Mouse (Mus musculus): Measurements from ENCODE around the gene Naa10. TPM values are rescaled to one million over a fixed set of nuclear protein-coding genes. Genes with fewer than 3 reads are reported as not detected.

Gene Naa10
- polyA plus RNA-seq, 1 experiment: 174 TPM

- TF ChIP-seq FLI1 (IDR thresholded peaks at IDR 0.05; ENCODE audit: low read length) (no peak), GATA1 (IDR thresholded peaks at IDR 0.05; ENCODE audit: borderline replicate concordance, low read length) (no peak)
- peaks cover 19% of the 10 kb centered on the region for H3K27me3 ChIP-seq (replicated peaks)
- no peak overlapping the region for H3K4me3 ChIP-seq (replicated peaks)
- H3K4me1 ChIP-seq: peaks cover 51% of the 10 kb centered on the region
- H3K9me3 ChIP-seq: peaks cover 11% of the 10 kb centered on the region; the same call in 1 of the 2 replicates
- peaks cover 33% of the 10 kb centered on the region for H3K36me3 ChIP-seq (replicated peaks; ENCODE audit: low read length)
Observed at GRCm38 (mm10) chrX:73918631-73919030, 3.1 kb downstream of the Naa10 start.

GRCm38 (mm10) chrX:73916945-73917344 is 4.8 kb downstream of the Naa10 start:
- TF ChIP-seq GATA1 (IDR thresholded peaks at IDR 0.05; ENCODE audit: borderline replicate concordance, low read length) (no peak), FLI1 (IDR thresholded peaks at IDR 0.05; ENCODE audit: low read length) (no peak)
- peaks cover 8% of the 10 kb centered on the region; the same call in 1 of the 2 replicates for H3K9me3 ChIP-seq
- H3K4me1 ChIP-seq: peaks cover 65% of the 10 kb centered on the region

GRCm38 (mm10) chrX:73914827-73915703 is 6.7 kb downstream of the Naa10 start:
- TF ChIP-seq FLI1 (IDR thresholded peaks at IDR 0.05; ENCODE audit: low read length): no peak
- TF ChIP-seq GATA1 (IDR thresholded peaks at IDR 0.05; ENCODE audit: borderline replicate concordance, low read length): no peak
- Histone ChIP-seq H3K9me3 (no peaks in the 10 kb centered on the region), H3K36me3 (replicated peaks; ENCODE audit: low read length) (peaks cover 33% of the 10 kb centered on the region), H3K4me1 (peaks cover 73% of the 10 kb centered on the region), H3K4me3 (replicated peaks) (peak overlapping the region; percentile 88), H3K27me3 (replicated peaks) (peaks cover 10% of the 10 kb centered on the region)

More at GRCm38 (mm10) chrX:73916945-73917344, 4.8 kb downstream of the Naa10 start:
- Histone ChIP-seq H3K27me3 (replicated peaks) (peaks cover 15% of the 10 kb centered on the region), H3K36me3 (replicated peaks; ENCODE audit: low read length) (peaks cover 33% of the 10 kb centered on the region), H3K4me3 (replicated peaks) (no peak overlapping the region)

GRCm38 (mm10) chrX:73911588-73911987 is 10.2 kb downstream of the Naa10 start:
- Histone ChIP-seq H3K27me3 (replicated peaks) (peaks cover 5% of the 10 kb centered on the region), H3K9me3 (no peaks in the 10 kb centered on the region), H3K36me3 (replicated peaks; ENCODE audit: low read length) (peaks cover 14% of the 10 kb centered on the region), H3K4me3 (replicated peaks) (peak overlapping the region; percentile 93), H3K4me1 (peaks cover 71% of the 10 kb centered on the region)
- no peak for TF ChIP-seq FLI1 (IDR thresholded peaks at IDR 0.05; ENCODE audit: low read length)
- no peak for TF ChIP-seq GATA1 (IDR thresholded peaks at IDR 0.05; ENCODE audit: borderline replicate concordance, low read length)

- H3K4me1 ChIP-seq: peaks cover 74% of the 10 kb centered on the region
- TF ChIP-seq GATA1 (IDR thresholded peaks at IDR 0.05; ENCODE audit: borderline replicate concordance, low read length) (no peak), FLI1 (IDR thresholded peaks at IDR 0.05; ENCODE audit: low read length) (no peak)
- peaks cover 18% of the 10 kb centered on the region for H3K36me3 ChIP-seq (replicated peaks; ENCODE audit: low read length)
- no peaks in the 10 kb centered on the region for H3K9me3 ChIP-seq
- H3K27me3 ChIP-seq (replicated peaks): peaks cover 8% of the 10 kb centered on the region
- peak overlapping the region; percentile 93 for H3K4me3 ChIP-seq (replicated peaks)
Observed at GRCm38 (mm10) chrX:73911156-73911555, 10.6 kb downstream of the Naa10 start.

- peaks cover 73% of the 10 kb centered on the region for H3K4me1 ChIP-seq
- no peaks in the 10 kb centered on the region for H3K9me3 ChIP-seq
- H3K36me3 ChIP-seq (replicated peaks; ENCODE audit: low read length): peaks cover 25% of the 10 kb centered on the region
- peak overlapping the region; percentile 93 for H3K4me3 ChIP-seq (replicated peaks)
- no peak for TF ChIP-seq GATA1 (IDR thresholded peaks at IDR 0.05; ENCODE audit: borderline replicate concordance, low read length)
- H3K27me3 ChIP-seq (replicated peaks): peaks cover 13% of the 10 kb centered on the region
Observed at GRCm38 (mm10) chrX:73910451-73910850, 11.3 kb downstream of the Naa10 start.

GRCm38 (mm10) chrX:73910049-73910448 is 11.7 kb downstream of the Naa10 start:
- Histone ChIP-seq H3K9me3 (no peaks in the 10 kb centered on the region), H3K36me3 (replicated peaks; ENCODE audit: low read length) (peaks cover 29% of the 10 kb centered on the region), H3K4me1 (peaks cover 73% of the 10 kb centered on the region), H3K27me3 (replicated peaks) (peaks cover 13% of the 10 kb centered on the region), H3K4me3 (replicated peaks) (peak overlapping the region; percentile 93)
- TF ChIP-seq GATA1 (IDR thresholded peaks at IDR 0.05; ENCODE audit: borderline replicate concordance, low read length) (no peak), FLI1 (IDR thresholded peaks at IDR 0.05; ENCODE audit: low read length) (no peak)

GRCm38 (mm10) chrX:73897959-73898358 is 23.8 kb downstream of the Naa10 start:
- H3K36me3 ChIP-seq (replicated peaks; ENCODE audit: low read length): peaks cover 78% of the 10 kb centered on the region
- no peaks in the 10 kb centered on the region for H3K9me3 ChIP-seq
- TF ChIP-seq FLI1 (IDR thresholded peaks at IDR 0.05; ENCODE audit: low read length) (no peak), GATA1 (IDR thresholded peaks at IDR 0.05; ENCODE audit: borderline replicate concordance, low read length) (no peak)
- no peak overlapping the region for H3K4me3 ChIP-seq (replicated peaks)
- H3K4me1 ChIP-seq: no peaks in the 10 kb centered on the region; the same call in 1 of the 2 replicates
- peaks cover 16% of the 10 kb centered on the region for H3K27me3 ChIP-seq (replicated peaks)

- Histone ChIP-seq H3K9me3 (no peaks in the 10 kb centered on the region), H3K36me3 (replicated peaks; ENCODE audit: low read length) (peaks cover 80% of the 10 kb centered on the region), H3K27me3 (replicated peaks) (peaks cover 34% of the 10 kb centered on the region), H3K4me1 (no peaks in the 10 kb centered on the region; the same call in 1 of the 2 replicates), H3K4me3 (replicated peaks) (no peak within 1 kb of the TSS)
- TF ChIP-seq FLI1 (IDR thresholded peaks at IDR 0.05; ENCODE audit: low read length) (no peak), GATA1 (IDR thresholded peaks at IDR 0.05; ENCODE audit: borderline replicate concordance, low read length) (no peak)
Observed at GRCm38 (mm10) chrX:73895719-73896118, 26.0 kb downstream of the Naa10 start, which contains the start of gene L1cam. Gene L1cam, minus strand, starts transcription at chrX:73896105.

- Histone ChIP-seq H3K4me1 (no peaks in the 10 kb centered on the region; the same call in 1 of the 2 replicates), H3K36me3 (replicated peaks; ENCODE audit: low read length) (peaks cover 56% of the 10 kb centered on the region), H3K4me3 (replicated peaks) (no peak overlapping the region), H3K9me3 (no peaks in the 10 kb centered on the region), H3K27me3 (replicated peaks) (peaks cover 35% of the 10 kb centered on the region)
- TF ChIP-seq GATA1 (IDR thresholded peaks at IDR 0.05; ENCODE audit: borderline replicate concordance, low read length) (no peak), FLI1 (IDR thresholded peaks at IDR 0.05; ENCODE audit: low read length) (no peak)
Observed at GRCm38 (mm10) chrX:73892833-73893232, 28.9 kb downstream of the Naa10 start.
